25 mouse cellular contexts compared by ENCODE assay signal in genomic region chr8:46785070-46785469, GRCm38 (mm10).
"Had no signal": no experiment of that assay in that cellular context is flagged by ENCODE, and none has a peak within 500 bp of the region (broad histone marks: within the 10 kb centered on the region; RNA-seq: fewer than 3 reads in every experiment).

No protein-coding gene starts in this region.

- H3K4me1 ChIP-seq: heart, embryonic 10.5 days; heart, embryonic 12.5 days; hindbrain, embryonic 12.5 days; intestine, embryonic 15.5 days had no signal

- H3K9me3 ChIP-seq: heart, embryonic 10.5 days; heart, embryonic 12.5 days; hindbrain, embryonic 12.5 days; intestine, embryonic 15.5 days; limb, embryonic 10.5 days; limb, embryonic 12.5 days had no signal

- H3K4me3 ChIP-seq: gastrocnemius, adult 2 months; heart, embryonic 10.5 days; heart, embryonic 12.5 days; hindbrain, embryonic 10.5 days; hindbrain, embryonic 12.5 days; intestine, embryonic 15.5 days; layer of hippocampus, adult 2 months; left cerebral cortex, adult 2 months; limb, embryonic 10.5 days; limb, embryonic 12.5 days had no signal

- H3K36me3 ChIP-seq: hindbrain, embryonic 12.5 days; intestine, embryonic 15.5 days had no signal

- H3K9ac ChIP-seq: heart, embryonic 12.5 days; hindbrain, embryonic 12.5 days; hindbrain, embryonic 14.5 days; intestine, embryonic 15.5 days; limb, embryonic 12.5 days; liver, embryonic 14.5 days had no signal

- H3K27me3 ChIP-seq: heart, embryonic 12.5 days; hindbrain, embryonic 12.5 days; intestine, embryonic 15.5 days; limb, embryonic 12.5 days had no signal

- ATAC-seq: hindbrain, embryonic 16.5 days; inflammation-experienced regulatory T-cells, adult 6 months; intestine, embryonic 15.5 days; intestine, postnatal 0 days had no signal

- H3K27ac ChIP-seq: gastrocnemius, adult 2 months; heart, embryonic 10.5 days; hindbrain, embryonic 10.5 days; hindbrain, embryonic 12.5 days; hindbrain, embryonic 14.5 days; intestine, embryonic 15.5 days; layer of hippocampus, adult 2 months; left cerebral cortex, adult 2 months; limb, embryonic 10.5 days; limb, embryonic 12.5 days; liver, embryonic 14.5 days had no signal

- H3K4me2 ChIP-seq: heart, embryonic 12.5 days; hindbrain, embryonic 12.5 days; hindbrain, embryonic 14.5 days; intestine, embryonic 15.5 days; limb, embryonic 12.5 days had no signal

- DNase-seq: gastrocnemius, adult 2 months; gastrocnemius, postnatal 10 days; gastrocnemius, postnatal 25 days; heart, adult 18-20 months; heart, postnatal 10 days; heart, postnatal 4 days; kidney, adult 18-20 months; kidney, adult 8-10 months; kidney, postnatal 10 days; kidney, postnatal 25 days; kidney, postnatal 4 days had no signal
